Mouse (Mus musculus): ENCODE results near the gene Itih1.

GRCm38 (mm10) chr14:30906001-30906400 lies 37.1 kb downstream of the Itih1 start:
- TF ChIP-seq GATA1 (IDR thresholded peaks at IDR 0.05; ENCODE audit: low read length) (no peak), TAL1 (IDR thresholded peaks at IDR 0.05; ENCODE audit: low read length) (no peak)

Measured in erythroblast, embryonic 14.5 days (primary cell).